Mouse (Mus musculus) embryonic facial prominence, embryonic 11.5 days (tissue): ENCODE results near the gene Fbxl22. TPM values are rescaled to one million over a fixed set of nuclear protein-coding genes. Genes with fewer than 3 reads are reported as not detected.
A peak's percentile ranks its signal among the peaks of the same experiment; 100 is the strongest.

Source experiments
- ATAC-seq: fragments of 200-750 bp; cut with Nextera tagmentation; replicated peaks from 2 replicates; pipeline ENCODE4 v1.8.0; 2017; ENCODE audit warnings: low read depth; ENCODE audit not compliant: insufficient number of reproducible peaks, low FRiP score, low TSS enrichment
- DNase-seq: peaks from one replicate; pipeline ENCODE4 v3.0.0-alpha.2; 2015; ENCODE audit warnings: low spot score
- H3K27ac ChIP-seq: fragments of 300-500 bp; sonication (generic); replicated peaks from 2 replicates; pipeline ENCODE4 v1.5.1; 2014; ENCODE audit warnings: mild to moderate bottlenecking, low read depth, low read length, control low read depth
- H3K27me3 ChIP-seq: fragments of 300-500 bp; sonication (generic); 2 replicates; pipeline ENCODE4 v1.6.1; 2014; ENCODE audit warnings: mild to moderate bottlenecking, low read length, moderate library complexity, mixed read lengths; ENCODE audit not compliant: control insufficient read depth, insufficient read depth
- H3K36me3 ChIP-seq: fragments of 300-500 bp; sonication (generic); replicated peaks from 2 replicates; pipeline ENCODE4 v1.6.1; 2014; ENCODE audit warnings: low read depth, mild to moderate bottlenecking, low read length, moderate library complexity, mixed read lengths; ENCODE audit not compliant: control insufficient read depth, insufficient read depth
- H3K4me1 ChIP-seq: fragments of 300-500 bp; sonication (generic); 2 replicates; pipeline ENCODE4 v1.6.1; 2014; ENCODE audit warnings: low read length, mixed read lengths; ENCODE audit not compliant: control insufficient read depth, insufficient read depth
- H3K4me2 ChIP-seq: fragments of 300-500 bp; sonication (generic); 2 replicates; pipeline ENCODE4 v1.6.1; 2014; ENCODE audit warnings: low read depth, mild to moderate bottlenecking, control low read depth, low read length, moderate library complexity
- H3K4me3 ChIP-seq: fragments of 300-500 bp; sonication (generic); 2 replicates; pipeline ENCODE4 v1.5.1; 2014; ENCODE audit warnings: low read depth, low read length, control low read depth
- H3K9ac ChIP-seq: fragments of 300-500 bp; sonication (generic); replicated peaks from 2 replicates; pipeline ENCODE4 v1.6.1; 2014; ENCODE audit warnings: mild to moderate bottlenecking, control low read depth, low read length
- H3K9me3 ChIP-seq: fragments of 300-500 bp; sonication (generic); replicated peaks from 2 replicates; pipeline ENCODE4 v1.6.1; 2016; ENCODE audit warnings: mild to moderate bottlenecking, low read length, inconsistent platforms, mixed read lengths; ENCODE audit not compliant: control insufficient read depth
- WGBS: fragments of 180-500 bp; shearing (Covaris S2); extraction: QIAGEN DNeasy Blood & Tissue Kit; methylation state at CpG from one replicate; pipeline ENCODE4 v1.1.7; 2014; 5-methylcytosine and 5-hydroxymethylcytosine counted together
- polyA plus RNA-seq: library from polyadenylated mRNA; unstranded; fragments of >200 nt; fragmentation: Nextera tagmentation; extraction: Ambion mirVana; gene quantifications from 2 replicates; pipeline ENCODE4 v1.2.1, GENCODE M21; 2014

Gene Fbxl22
- polyA plus RNA-seq, 1 experiment from 2014 or later = 1.9 TPM

DNA sequence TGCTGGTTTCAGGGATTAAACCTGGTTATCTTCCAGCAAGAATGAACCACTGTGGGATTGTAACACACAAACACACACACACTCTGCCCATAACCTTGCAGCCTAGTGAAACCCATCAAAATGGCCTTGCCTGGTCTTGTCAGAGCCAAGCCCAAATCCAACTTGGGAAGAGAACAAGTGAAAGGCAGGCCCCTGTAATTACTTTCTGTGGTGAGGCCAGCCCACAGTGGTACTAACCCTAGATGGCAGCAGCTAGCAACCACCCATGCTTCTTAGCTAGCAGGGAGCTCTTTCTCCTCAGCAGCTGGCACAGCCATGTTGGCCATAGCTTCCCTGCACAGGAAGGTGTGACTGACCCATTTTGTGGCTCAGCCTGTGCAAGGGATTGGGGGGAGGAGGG, 1.2 kb downstream of the Fbxl22 start:
- Histone ChIP-seq H3K27me3 (no peaks in the 10 kb centered on the region), H3K4me2 (no peak overlapping the region), H3K4me1 (no peaks in the 10 kb centered on the region), H3K27ac (no peak overlapping the region), H3K9ac (no peak overlapping the region), H3K36me3 (peaks cover 7% of the 10 kb centered on the region), H3K4me3 (no peak overlapping the region), H3K9me3 (no peaks in the 10 kb centered on the region)
- ATAC-seq (no peak), DNase-seq (no peak)

DNA sequence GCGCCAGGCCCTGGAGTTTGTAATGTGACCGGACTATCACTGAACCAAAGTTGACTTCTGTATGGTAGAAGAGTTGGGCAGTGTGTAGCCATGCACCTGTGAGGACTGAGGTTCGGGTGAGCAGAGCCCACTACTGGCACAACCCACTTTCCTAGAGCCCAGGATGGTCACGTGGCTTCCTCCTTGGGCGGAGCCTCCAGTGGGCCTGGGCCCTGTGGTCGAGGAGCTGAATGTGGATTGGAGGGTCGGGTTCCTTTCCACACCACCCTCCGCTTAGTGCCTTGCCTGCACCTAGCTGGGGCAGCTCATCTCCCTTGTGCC, 2.1 kb downstream of the Fbxl22 start:
- H3K27ac ChIP-seq = peak overlapping the region; percentile 89
- H3K4me2 ChIP-seq = peak overlapping the region; percentile 99
- peak overlapping the region; percentile 73 for H3K9ac ChIP-seq
- no peaks in the 10 kb centered on the region for H3K9me3 ChIP-seq
- ATAC-seq (peak; percentile 86), DNase-seq (peak; percentile 89)
- H3K4me1 ChIP-seq = no peaks in the 10 kb centered on the region
- H3K36me3 ChIP-seq = peaks cover 7% of the 10 kb centered on the region
- peak overlapping the region; percentile 62 for H3K4me3 ChIP-seq
- H3K27me3 ChIP-seq = no peaks in the 10 kb centered on the region
- 0% methylated on average over 8 of the region's 8 CpGs for WGBS

DNA sequence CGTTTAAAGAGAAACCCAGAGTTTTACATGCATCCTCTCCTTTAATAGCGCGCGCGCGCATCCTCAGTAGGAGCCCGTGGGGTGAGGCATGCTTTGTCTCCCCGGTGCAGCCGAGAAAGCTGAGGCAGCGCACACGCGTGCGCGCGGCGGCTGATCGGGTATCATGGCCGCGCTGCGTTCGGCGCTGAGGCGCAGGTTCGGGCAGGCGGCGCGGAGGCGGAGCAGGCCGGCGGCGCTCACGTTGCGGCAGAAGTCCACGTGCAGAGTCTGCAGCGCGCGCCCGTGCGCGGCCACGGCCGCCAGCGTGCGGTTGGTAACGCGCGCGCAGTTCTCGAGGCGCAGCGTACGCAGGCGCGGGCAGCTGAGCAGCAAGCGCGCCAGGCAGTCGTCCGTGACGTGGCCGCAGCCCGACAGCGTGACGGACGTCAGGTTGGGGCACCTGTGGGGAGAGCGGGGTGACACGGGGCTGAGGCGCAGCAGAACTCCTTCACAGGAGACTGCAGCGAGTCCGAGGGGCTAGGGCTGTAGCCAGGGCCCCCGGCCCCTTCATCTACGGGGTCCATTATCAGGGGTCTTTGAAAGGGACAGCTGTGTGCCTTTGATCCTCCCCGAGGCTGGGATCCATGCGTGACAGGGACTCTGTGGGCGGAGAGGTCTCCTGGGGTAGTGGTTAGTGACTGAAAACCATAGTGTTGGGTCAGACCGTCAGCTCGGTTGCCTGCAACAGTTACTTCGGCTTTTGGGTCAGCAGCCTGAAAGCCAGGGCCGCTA, 2.6 kb downstream of the Fbxl22 start:
- peak overlapping the region; percentile 99 for H3K4me2 ChIP-seq
- H3K9me3 ChIP-seq = no peaks in the 10 kb centered on the region
- no peaks in the 10 kb centered on the region for H3K4me1 ChIP-seq
- H3K36me3 ChIP-seq = peaks cover 7% of the 10 kb centered on the region
- DNase-seq (peak; percentile 95), ATAC-seq (peak; percentile 85)
- H3K27me3 ChIP-seq = no peaks in the 10 kb centered on the region
- peak overlapping the region; percentile 62 for H3K4me3 ChIP-seq
- peak overlapping the region; percentile 79 for H3K9ac ChIP-seq
- peak overlapping the region; percentile 89 for H3K27ac ChIP-seq
- under 1% methylated on average over 73 of the region's 78 CpGs for WGBS

DNA sequence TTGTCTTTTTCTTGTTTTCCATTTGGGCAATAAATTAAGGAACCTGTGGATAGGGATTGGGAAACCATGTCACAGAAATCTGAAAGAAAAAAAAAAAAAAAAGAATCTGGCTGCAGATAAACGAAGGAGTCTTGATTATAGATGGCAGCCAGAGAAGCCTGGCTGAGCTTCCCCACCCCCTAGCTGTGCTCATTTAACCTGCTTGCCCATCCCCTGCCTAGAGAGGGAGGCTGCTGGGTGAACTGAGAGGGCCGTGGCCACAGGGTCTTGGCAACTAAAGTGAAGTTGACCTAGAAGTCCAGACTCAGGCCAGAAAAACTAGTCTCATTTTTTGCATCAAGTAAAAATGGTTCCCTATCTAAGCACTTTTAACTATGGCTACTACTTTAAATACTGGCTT, 3.4 kb downstream of the Fbxl22 start:
- peak overlapping the region; percentile 99 for H3K4me2 ChIP-seq
- no peaks in the 10 kb centered on the region for H3K27me3 ChIP-seq
- H3K9me3 ChIP-seq = no peaks in the 10 kb centered on the region
- H3K36me3 ChIP-seq = peaks cover 6% of the 10 kb centered on the region
- peak overlapping the region; percentile 62 for H3K4me3 ChIP-seq
- DNase-seq (peak; percentile 43), ATAC-seq (no peak)
- peak overlapping the region; percentile 89 for H3K27ac ChIP-seq
- H3K4me1 ChIP-seq = no peaks in the 10 kb centered on the region
- 0% methylated on average over 2 of the region's 2 CpGs for WGBS
- H3K9ac ChIP-seq = peak overlapping the region; percentile 79

DNA sequence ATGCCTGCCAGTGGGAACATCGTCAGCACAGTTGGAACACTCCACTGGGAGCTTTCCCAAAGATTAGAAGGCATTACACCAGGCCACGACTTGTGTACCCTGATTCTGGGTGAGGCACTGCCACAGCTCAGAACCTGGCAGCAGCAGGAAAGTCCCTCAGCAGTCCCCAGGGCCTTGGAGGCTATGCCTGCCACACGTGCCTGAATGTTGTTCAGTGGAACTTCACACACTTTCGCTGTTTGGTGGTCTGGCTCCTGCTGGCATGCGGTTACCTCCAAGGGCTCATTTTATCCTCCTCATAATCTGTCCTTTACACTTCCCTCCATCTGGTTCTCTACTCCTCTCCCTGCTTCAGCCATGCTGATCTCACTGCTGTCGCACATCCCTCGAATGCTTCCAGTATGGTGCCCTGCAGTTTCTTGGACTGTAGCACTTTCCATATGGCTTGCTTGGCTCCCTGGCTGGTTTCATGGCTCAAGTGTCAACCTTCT, 4.0 kb downstream of the Fbxl22 start:
- peaks cover 4% of the 10 kb centered on the region for H3K36me3 ChIP-seq
- WGBS = 76% methylated on average over 7 of the region's 7 CpGs
- no peaks in the 10 kb centered on the region for H3K9me3 ChIP-seq
- no peaks in the 10 kb centered on the region for H3K4me1 ChIP-seq
- no peak for DNase-seq
- no peaks in the 10 kb centered on the region for H3K27me3 ChIP-seq
- peak overlapping the region; percentile 2; the same call in 1 of the 2 replicates for H3K9ac ChIP-seq
- no peak overlapping the region for H3K4me2 ChIP-seq
- no peak overlapping the region for H3K27ac ChIP-seq
- no peak for ATAC-seq
- no peak overlapping the region for H3K4me3 ChIP-seq

DNA sequence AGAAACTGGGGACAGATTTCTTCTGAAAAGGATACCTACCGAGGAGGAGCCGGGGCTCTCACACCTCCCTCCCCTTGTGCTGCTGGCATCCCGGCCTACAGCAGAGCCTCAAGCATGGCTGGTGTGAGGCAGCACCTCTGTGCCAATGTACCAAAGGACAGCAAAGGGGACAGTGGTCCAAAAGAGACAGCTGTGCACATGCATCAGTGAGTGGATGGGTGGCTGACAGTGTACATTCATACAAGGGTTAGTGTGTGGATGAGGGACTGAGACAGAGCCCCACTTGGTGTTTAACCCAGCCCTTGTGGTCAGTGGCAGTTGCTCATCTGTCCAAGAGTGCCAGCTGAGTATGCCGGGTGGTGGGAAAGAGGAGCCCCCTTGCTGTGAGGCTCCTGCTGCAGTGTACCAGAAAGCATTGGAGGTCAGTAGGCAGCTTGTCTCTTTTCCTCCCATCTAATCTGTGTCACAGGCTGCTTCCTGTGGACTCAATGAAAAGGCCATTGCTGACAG, 5.4 kb downstream of the Fbxl22 start:
- Histone ChIP-seq H3K9me3 (no peaks in the 10 kb centered on the region), H3K36me3 (peaks cover 5% of the 10 kb centered on the region), H3K27me3 (no peaks in the 10 kb centered on the region), H3K4me2 (no peak overlapping the region), H3K27ac (no peak overlapping the region), H3K4me3 (no peak overlapping the region), H3K4me1 (no peaks in the 10 kb centered on the region), H3K9ac (no peak overlapping the region)
- DNase-seq (no peak), ATAC-seq (no peak)
- WGBS = 89% methylated on average over 4 of the region's 4 CpGs

DNA sequence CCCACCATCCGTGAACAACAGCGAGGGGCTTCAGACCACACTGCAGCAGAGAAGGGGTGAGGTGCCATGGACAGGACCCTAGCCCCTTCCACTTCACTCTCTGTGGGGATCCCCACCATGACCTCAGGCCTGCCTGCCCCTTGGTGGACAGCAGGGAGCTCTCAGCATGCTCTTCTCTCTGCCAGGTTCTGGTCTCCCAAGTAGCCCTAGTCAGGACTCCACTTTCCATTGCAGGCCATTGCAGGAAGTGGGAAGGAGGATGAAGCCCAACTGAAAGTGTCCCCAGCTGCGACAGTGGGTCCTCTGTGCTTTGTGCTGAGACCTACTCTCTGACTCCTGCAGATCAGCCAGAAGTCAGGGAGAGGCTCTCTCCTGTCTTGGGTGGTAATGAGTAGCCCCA, 6.7 kb downstream of the Fbxl22 start:
- no peaks in the 10 kb centered on the region for H3K27me3 ChIP-seq
- no peak overlapping the region for H3K9ac ChIP-seq
- no peak overlapping the region for H3K4me2 ChIP-seq
- no peak for DNase-seq
- no peaks in the 10 kb centered on the region for H3K4me1 ChIP-seq
- no peak for ATAC-seq
- H3K4me3 ChIP-seq = no peak overlapping the region
- H3K27ac ChIP-seq = no peak overlapping the region
- no peaks in the 10 kb centered on the region for H3K9me3 ChIP-seq
- 59% methylated on average over 3 of the region's 3 CpGs for WGBS
- peaks cover 4% of the 10 kb centered on the region; the same call in 1 of the 2 replicates for H3K36me3 ChIP-seq

DNA sequence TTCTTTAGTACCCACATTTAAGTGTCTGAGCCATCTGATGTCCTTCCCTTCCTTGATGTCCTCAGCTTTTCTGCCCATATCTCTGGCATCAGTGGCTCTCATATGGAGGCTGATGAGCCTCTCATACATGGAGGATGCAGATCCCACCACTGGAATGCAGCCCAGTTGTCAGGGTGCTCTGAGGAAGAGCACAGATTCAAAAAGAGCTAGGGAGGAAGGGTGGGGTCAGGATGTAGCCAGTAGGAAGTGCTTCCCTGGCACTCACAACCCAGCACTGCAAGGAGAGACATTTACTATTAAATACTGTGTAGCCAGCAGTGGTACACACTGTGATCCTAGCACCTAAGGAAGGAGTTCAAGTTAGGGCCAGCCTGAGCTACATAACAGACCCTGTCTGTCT, 8.0 kb downstream of the Fbxl22 start:
- H3K9me3 ChIP-seq = no peaks in the 10 kb centered on the region
- H3K27ac ChIP-seq = no peak overlapping the region
- H3K4me2 ChIP-seq = no peak overlapping the region
- peaks cover 4% of the 10 kb centered on the region; the same call in 1 of the 2 replicates for H3K36me3 ChIP-seq
- no peak overlapping the region for H3K4me3 ChIP-seq
- no peak for DNase-seq
- no peaks in the 10 kb centered on the region for H3K4me1 ChIP-seq
- no peak for ATAC-seq
- H3K9ac ChIP-seq = no peak overlapping the region
- H3K27me3 ChIP-seq = no peaks in the 10 kb centered on the region
